Mouse (Mus musculus): ENCODE measurements around the gene Idh1. TPM values are rescaled to one million over a fixed set of nuclear protein-coding genes. Genes with fewer than 3 reads are reported as not detected.

Gene Idh1
- 5.0 TPM for polyA plus RNA-seq (2017; shearing (Covaris generic))

GRCm38 (mm10) chr1:65186287-65187073 is at the start of gene Idh1, which contains the start of gene Pikfyve:
Gene Idh1 (minus strand): TSS chr1:65186500.
Gene Pikfyve (plus strand): TSS chr1:65186683.

GRCm38 (mm10) chr1:65122574-65123372 is 63.5 kb downstream of the Idh1 start, which contains the start of gene D630023F18Rik:
Gene D630023F18Rik (minus strand): TSS chr1:65123214.

GRCm38 (mm10) chr1:65119438-65119837 is 66.9 kb downstream of the Idh1 start, which contains the start of gene Gm28845:
Gene Gm28845 (minus strand): TSS chr1:65119558.

Other genes with a start within 250 kb of the Idh1 start
- gene Plekhm3, start 229.7 kb downstream of the Idh1 start, polyA plus RNA-seq (2017; shearing (Covaris generic)): 26.8 TPM
- gene Akr1cl, start 153.7 kb downstream of the Idh1 start, polyA plus RNA-seq (2017; shearing (Covaris generic)): 0.93 TPM
- not detected for gene Cryge, start 135.4 kb downstream of the Idh1 start, polyA plus RNA-seq (2017; shearing (Covaris generic))
- not detected for gene Crygd, start 123.0 kb downstream of the Idh1 start, polyA plus RNA-seq (2017; shearing (Covaris generic))
- gene Crygc, start 112.8 kb downstream of the Idh1 start, polyA plus RNA-seq (2017; shearing (Covaris generic)): not detected
- gene Crygb, start 104.2 kb downstream of the Idh1 start, polyA plus RNA-seq (2017; shearing (Covaris generic)): not detected
- not detected for gene Cryga, start 83.1 kb downstream of the Idh1 start, polyA plus RNA-seq (2017; shearing (Covaris generic))
- gene Gm28845, start 66.9 kb downstream of the Idh1 start, polyA plus RNA-seq (2017; shearing (Covaris generic)): not detected
- gene D630023F18Rik, start 63.3 kb downstream of the Idh1 start, polyA plus RNA-seq (2017; shearing (Covaris generic)): not detected
- gene Pikfyve, start 183 bp upstream of the Idh1 start, polyA plus RNA-seq (2017; shearing (Covaris generic)): 27.1 TPM
- not detected for gene Pth2r, start 95.6 kb upstream of the Idh1 start, polyA plus RNA-seq (2017; shearing (Covaris generic))

Measured in naive thymus-derived CD4-positive, alpha-beta T cell, adult 5 months (primary cell).